ENCODE assay signal across 18 mouse cellular contexts in the genomic region with DNA sequence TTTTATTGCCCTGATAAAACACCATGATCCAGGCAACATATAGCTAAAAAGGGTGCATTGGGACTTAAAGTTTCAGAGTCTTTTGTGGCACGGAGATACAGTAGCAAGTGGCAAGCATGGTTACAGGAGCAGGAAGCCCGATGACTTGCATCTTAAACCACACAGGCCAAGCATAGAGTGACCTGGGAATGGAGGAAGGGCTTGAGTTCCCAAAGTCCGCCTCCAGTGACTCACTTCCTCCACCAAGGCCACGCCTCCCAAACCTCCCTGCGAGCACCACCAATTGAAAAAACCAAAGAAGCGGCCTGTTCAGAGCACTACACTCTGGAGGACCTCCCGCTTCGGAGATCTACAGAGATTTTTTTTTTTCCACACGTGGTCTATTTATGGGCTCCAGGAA. TPM values are rescaled to one million over a fixed set of nuclear protein-coding genes. Genes with fewer than 3 reads are reported as not detected.
DNase-seq lines count a peak whose midpoint lies in the region; ATAC-seq and TF ChIP-seq lines count a peak whose summit lies in the region.
"Had no signal": no experiment of that assay in that cellular context is flagged by ENCODE, and none has a peak within 500 bp of the region (broad histone marks: within the 10 kb centered on the region; RNA-seq: fewer than 3 reads in every experiment).

No protein-coding gene starts in this region.

- H3K9me3 ChIP-seq in ES-Bruce4 (replicated peaks; ENCODE audit: control insufficient read depth, insufficient read depth, low read length, poor library complexity, severe bottlenecking), result peaks cover 5% of the 10 kb centered on the region
- H3K9me3 ChIP-seq in liver, embryonic 12.5 days (replicated peaks), result no peaks in the 10 kb centered on the region
- no peaks in the 10 kb centered on the region for H3K9me3 ChIP-seq in hindbrain, embryonic 13.5 days
- H3K9me3 ChIP-seq: midbrain, embryonic 13.5 days; neural tube, embryonic 13.5 days had no signal

- no peak overlapping the region for H3K4me2 ChIP-seq in liver, embryonic 12.5 days
- H3K4me2 ChIP-seq in hindbrain, embryonic 13.5 days, result no peak overlapping the region
- H3K4me2 ChIP-seq: midbrain, embryonic 13.5 days; neural tube, embryonic 13.5 days had no signal

- TF ChIP-seq CTCF in ES-Bruce4 (IDR thresholded peaks at IDR 0.05; ENCODE audit: low read depth, low read length), result no peak

- no peaks in the 10 kb centered on the region for H3K36me3 ChIP-seq in ES-Bruce4 (ENCODE audit: control insufficient read depth, insufficient read depth, low read length, poor library complexity, severe bottlenecking)
- no peaks in the 10 kb centered on the region; the same call in 1 of the 2 replicates for H3K36me3 ChIP-seq in liver, embryonic 12.5 days
- H3K36me3 ChIP-seq in hindbrain, embryonic 13.5 days, result no peaks in the 10 kb centered on the region
- H3K36me3 ChIP-seq: midbrain, embryonic 13.5 days; neural tube, embryonic 13.5 days had no signal

- peak; percentile 78 for TF ChIP-seq POLR2A in ES-Bruce4 (IDR thresholded peaks at IDR 0.05; ENCODE audit: insufficient read depth, low read length)

- H3K27ac ChIP-seq in ES-Bruce4 (ENCODE audit: insufficient read depth, low read length), result no peak overlapping the region
- no peak overlapping the region for H3K27ac ChIP-seq in liver, embryonic 12.5 days
- H3K27ac ChIP-seq in hindbrain, embryonic 13.5 days, result no peak overlapping the region
- H3K27ac ChIP-seq: heart, adult 2 months; midbrain, embryonic 13.5 days; neural tube, embryonic 13.5 days had no signal

- TF ChIP-seq EP300 in ES-Bruce4 (IDR thresholded peaks at IDR 0.05; ENCODE audit: insufficient read depth, low read depth, low read length), result no peak

- H3K4me3 ChIP-seq in ES-Bruce4 (ENCODE audit: low read depth, low read length), result peak overlapping the region; percentile 57
- H3K4me3 ChIP-seq in liver, embryonic 12.5 days, result no peak overlapping the region
- no peak overlapping the region for H3K4me3 ChIP-seq in hindbrain, embryonic 13.5 days
- H3K4me3 ChIP-seq: heart, adult 2 months; midbrain, embryonic 13.5 days; neural tube, embryonic 13.5 days had no signal

- H3K4me1 ChIP-seq in ES-Bruce4 (ENCODE audit: control insufficient read depth, insufficient read depth, low read length), result peaks cover 3% of the 10 kb centered on the region
- H3K4me1 ChIP-seq in liver, embryonic 12.5 days, result peaks cover 6% of the 10 kb centered on the region; the same call in 1 of the 2 replicates
- H3K4me1 ChIP-seq in hindbrain, embryonic 13.5 days (replicated peaks), result no peaks in the 10 kb centered on the region
- H3K4me1 ChIP-seq: midbrain, embryonic 13.5 days; neural tube, embryonic 13.5 days had no signal

- 0 out of 2 replicates have a peak, but pooled peaks have one; percentile 65 for ATAC-seq in liver, embryonic 12.5 days
- no peak for ATAC-seq in hindbrain, embryonic 13.5 days (ENCODE audit: low FRiP score)
- ATAC-seq in erythroblast, adult 5-6 weeks (replicated peaks; ENCODE audit: low FRiP score, poor library complexity, severe bottlenecking), result no peak
- ATAC-seq: intestine, postnatal 0 days; midbrain, embryonic 13.5 days had no signal

- peak; percentile 93 for DNase-seq in ZHBTc4 (ENCODE audit: low read depth, low spot score)
- peak; percentile 18 to 37 for DNase-seq in natural killer cell, adult 2 months (ENCODE audit: low spot score in 2 of 2)
- no peak for DNase-seq in gastrocnemius, postnatal 25 days
- no peak for DNase-seq in layer of hippocampus, postnatal 10 days (ENCODE audit: low spot score in 2 of 2)
- DNase-seq: adrenal gland, postnatal 25 days; heart, adult 2 months; heart, postnatal 36 days; left cerebral cortex, postnatal 4 days; lung, adult 18-20 months; retina, postnatal 1 day; spleen, adult 18-20 months had no signal

- WGBS in liver, embryonic 12.5 days (ENCODE audit: insufficient replicate concordance), result 54% methylated on average over 9 of the region's 9 CpGs
- WGBS in hindbrain, embryonic 13.5 days, result 91% methylated on average over 9 of the region's 9 CpGs

- H3K27me3 ChIP-seq in ES-Bruce4 (ENCODE audit: control insufficient read depth, insufficient read depth, low read length, poor library complexity, severe bottlenecking), result no peaks in the 10 kb centered on the region
- no peaks in the 10 kb centered on the region for H3K27me3 ChIP-seq in liver, embryonic 12.5 days (replicated peaks)
- H3K27me3 ChIP-seq in hindbrain, embryonic 13.5 days, result no peaks in the 10 kb centered on the region
- H3K27me3 ChIP-seq: midbrain, embryonic 13.5 days; neural tube, embryonic 13.5 days had no signal

- H3K9ac ChIP-seq in ES-Bruce4 (ENCODE audit: low read depth, poor library complexity, severe bottlenecking), result peak overlapping the region; percentile 14; the same call in 1 of the 2 replicates
- no peak overlapping the region for H3K9ac ChIP-seq in liver, embryonic 12.5 days
- no peak overlapping the region for H3K9ac ChIP-seq in hindbrain, embryonic 13.5 days
- H3K9ac ChIP-seq: midbrain, embryonic 13.5 days; neural tube, embryonic 13.5 days had no signal

RNA-seq across cellular contexts. Expression of a gene that starts 22.4 kb away (rescaled TPM):
- polyA plus RNA-seq in ES-Bruce4 (2011; ENCODE audit: insufficient read depth, insufficient read length, low read depth, missing spikeins), result 1.8 and 2.4 TPM in 2 replicates
- polyA plus RNA-seq in liver, embryonic 12.5 days (2016; fragmentation: Nextera tagmentation; extraction: Ambion mirVana), result 4.3 and 4.6 TPM in 2 replicates
- 1.9 and 2.4 TPM in 2 replicates for polyA plus RNA-seq in hindbrain, embryonic 13.5 days (2015; fragmentation: Nextera tagmentation; extraction: Ambion mirVana)
- total RNA-seq in erythroblast, adult 5-6 weeks (2015; ENCODE audit: low replicate concordance), result 2.1 and 8.6 TPM in 2 replicates
- 3.5 and 5.1 TPM in 2 replicates for total RNA-seq in erythroblast, adult 5-6 weeks (2017; ENCODE audit: low replicate concordance)
- 1 to 10 TPM; 3.0 to 3.8 TPM for total RNA-seq in gastrocnemius, postnatal 25 days (2021)
- total RNA-seq in layer of hippocampus, postnatal 10 days (2021), result 1 to 10 TPM; 1.7 to 1.9 TPM

RNA-seq across cellular contexts. Expression of a gene that starts 22.5 kb away (rescaled TPM):
- 4.5 and 7.3 TPM in 2 replicates for polyA plus RNA-seq in ES-Bruce4 (2011; ENCODE audit: insufficient read depth, insufficient read length, low read depth, missing spikeins)
- 7.7 and 8.0 TPM in 2 replicates for polyA plus RNA-seq in liver, embryonic 12.5 days (2016; fragmentation: Nextera tagmentation; extraction: Ambion mirVana)
- 6.9 and 7.2 TPM in 2 replicates for polyA plus RNA-seq in hindbrain, embryonic 13.5 days (2015; fragmentation: Nextera tagmentation; extraction: Ambion mirVana)
- total RNA-seq in erythroblast, adult 5-6 weeks (2015; ENCODE audit: low replicate concordance), result 0.19 and 1.3 TPM in 2 replicates
- total RNA-seq in erythroblast, adult 5-6 weeks (2017; ENCODE audit: low replicate concordance), result 0.43 and 0.84 TPM in 2 replicates
- total RNA-seq in gastrocnemius, postnatal 25 days (2021), result 1 to 10 TPM; 1.1 to 1.5 TPM
- 1 to 10 TPM; 5.7 to 6.6 TPM for total RNA-seq in layer of hippocampus, postnatal 10 days (2021)

RNA-seq across cellular contexts. Expression of a gene that starts 23.8 kb away (rescaled TPM):
- 92.3 and 94.9 TPM in 2 replicates for polyA plus RNA-seq in ES-Bruce4 (2011; ENCODE audit: insufficient read depth, insufficient read length, low read depth, missing spikeins)
- polyA plus RNA-seq in liver, embryonic 12.5 days (2016; fragmentation: Nextera tagmentation; extraction: Ambion mirVana), result 31.4 and 35.2 TPM in 2 replicates
- polyA plus RNA-seq in hindbrain, embryonic 13.5 days (2015; fragmentation: Nextera tagmentation; extraction: Ambion mirVana), result 92.3 and 94.9 TPM in 2 replicates
- total RNA-seq in erythroblast, adult 5-6 weeks (2015; ENCODE audit: low replicate concordance), result 11.5 and 19.4 TPM in 2 replicates
- 9.2 and 9.9 TPM in 2 replicates for total RNA-seq in erythroblast, adult 5-6 weeks (2017; ENCODE audit: low replicate concordance)
- total RNA-seq in gastrocnemius, postnatal 25 days (2021), result 10 to 100 TPM in 1 of 2 experiments, 1 to 10 TPM in 1; 9.6 to 10.5 TPM
- 10 to 100 TPM; 46.1 to 48.3 TPM for total RNA-seq in layer of hippocampus, postnatal 10 days (2021)

Comparison
In these comparisons a context has a peak if more than half of its experiments do, and no peak if none do; other contexts are left out.
1. DNase-seq: peak in ZHBTc4 (single experiment) and natural killer cell, adult 2 months (2 of 2); none in gastrocnemius, postnatal 25 days (single experiment) and layer of hippocampus, postnatal 10 days (0 of 2).